Mouse (Mus musculus): ENCODE data around the gene Kank1.

The Kank1 gene

GRCm38 (mm10) chr19:25310989-25311388 lies 74.2 kb downstream of the Kank1 start:
- Histone ChIP-seq H3K4me3 (replicated peaks; ENCODE audit: low read length) (no peak overlapping the region), H3K27me3 (ENCODE audit: insufficient read depth, low read length) (no peaks in the 10 kb centered on the region), H3K36me3 (ENCODE audit: insufficient read depth, low read length) (no peaks in the 10 kb centered on the region), H3K9me3 (ENCODE audit: low read length) (no peaks in the 10 kb centered on the region), H3K4me1 (replicated peaks; ENCODE audit: low read depth, low read length) (peaks cover 11% of the 10 kb centered on the region)
- TF ChIP-seq NANOG (IDR thresholded peaks at IDR 0.05; ENCODE audit: borderline replicate concordance, low read length): no peak
- TF ChIP-seq CTCF (conservative IDR thresholded peaks at IDR 0.05; ENCODE audit: low read length): no peak
- no peak for TF ChIP-seq POU5F1 (IDR thresholded peaks at IDR 0.05; ENCODE audit: borderline replicate concordance, low read length)

- TF ChIP-seq POU5F1 (IDR thresholded peaks at IDR 0.05; ENCODE audit: borderline replicate concordance, low read length): no peak
- TF ChIP-seq CTCF (conservative IDR thresholded peaks at IDR 0.05; ENCODE audit: low read length): no peak
- TF ChIP-seq NANOG (IDR thresholded peaks at IDR 0.05; ENCODE audit: borderline replicate concordance, low read length): no peak
- no peaks in the 10 kb centered on the region for H3K27me3 ChIP-seq (ENCODE audit: insufficient read depth, low read length)
- H3K36me3 ChIP-seq (ENCODE audit: insufficient read depth, low read length): no peaks in the 10 kb centered on the region
- H3K4me3 ChIP-seq (replicated peaks; ENCODE audit: low read length): no peak overlapping the region
- peaks cover 8% of the 10 kb centered on the region for H3K4me1 ChIP-seq (replicated peaks; ENCODE audit: low read depth, low read length)
- no peaks in the 10 kb centered on the region for H3K9me3 ChIP-seq (ENCODE audit: low read length)
Measured at GRCm38 (mm10) chr19:25311626-25312025, 74.9 kb downstream of the Kank1 start.

- TF ChIP-seq CTCF (conservative IDR thresholded peaks at IDR 0.05; ENCODE audit: low read length) (no peak), NANOG (IDR thresholded peaks at IDR 0.05; ENCODE audit: borderline replicate concordance, low read length) (no peak), POU5F1 (IDR thresholded peaks at IDR 0.05; ENCODE audit: borderline replicate concordance, low read length) (no peak)
- H3K4me1 ChIP-seq (replicated peaks; ENCODE audit: low read depth, low read length): no peaks in the 10 kb centered on the region
- no peaks in the 10 kb centered on the region for H3K36me3 ChIP-seq (ENCODE audit: insufficient read depth, low read length)
- H3K9me3 ChIP-seq (ENCODE audit: low read length): peaks cover 33% of the 10 kb centered on the region
- H3K4me3 ChIP-seq (replicated peaks; ENCODE audit: low read length): no peak overlapping the region
- H3K27me3 ChIP-seq (ENCODE audit: insufficient read depth, low read length): no peaks in the 10 kb centered on the region
Measured at GRCm38 (mm10) chr19:25315458-25315889, 78.7 kb downstream of the Kank1 start.

- no peak for TF ChIP-seq CTCF (conservative IDR thresholded peaks at IDR 0.05; ENCODE audit: low read length)
- TF ChIP-seq POU5F1 (IDR thresholded peaks at IDR 0.05; ENCODE audit: borderline replicate concordance, low read length): no peak
- no peak for TF ChIP-seq NANOG (IDR thresholded peaks at IDR 0.05; ENCODE audit: borderline replicate concordance, low read length)
- Histone ChIP-seq H3K4me3 (replicated peaks; ENCODE audit: low read length) (no peak overlapping the region), H3K27me3 (ENCODE audit: insufficient read depth, low read length) (no peaks in the 10 kb centered on the region), H3K9me3 (ENCODE audit: low read length) (peaks cover 35% of the 10 kb centered on the region), H3K4me1 (replicated peaks; ENCODE audit: low read depth, low read length) (no peaks in the 10 kb centered on the region), H3K36me3 (ENCODE audit: insufficient read depth, low read length) (no peaks in the 10 kb centered on the region)
Measured at GRCm38 (mm10) chr19:25315993-25316392, 79.2 kb downstream of the Kank1 start.

- H3K36me3 ChIP-seq (ENCODE audit: insufficient read depth, low read length): no peaks in the 10 kb centered on the region
- H3K4me1 ChIP-seq (replicated peaks; ENCODE audit: low read depth, low read length): peaks cover 5% of the 10 kb centered on the region; the same call in 1 of the 2 replicates
- peaks cover 3% of the 10 kb centered on the region; the same call in 1 of the 2 replicates for H3K27me3 ChIP-seq (ENCODE audit: insufficient read depth, low read length)
- TF ChIP-seq POU5F1 (IDR thresholded peaks at IDR 0.05; ENCODE audit: borderline replicate concordance, low read length) (no peak), NANOG (IDR thresholded peaks at IDR 0.05; ENCODE audit: borderline replicate concordance, low read length) (no peak), CTCF (conservative IDR thresholded peaks at IDR 0.05; ENCODE audit: low read length) (no peak)
- H3K9me3 ChIP-seq (ENCODE audit: low read length): peaks cover 11% of the 10 kb centered on the region; the same call in 1 of the 2 replicates
- H3K4me3 ChIP-seq (replicated peaks; ENCODE audit: low read length): no peak overlapping the region
Measured at GRCm38 (mm10) chr19:25324265-25324664, 87.5 kb downstream of the Kank1 start.

DNA sequence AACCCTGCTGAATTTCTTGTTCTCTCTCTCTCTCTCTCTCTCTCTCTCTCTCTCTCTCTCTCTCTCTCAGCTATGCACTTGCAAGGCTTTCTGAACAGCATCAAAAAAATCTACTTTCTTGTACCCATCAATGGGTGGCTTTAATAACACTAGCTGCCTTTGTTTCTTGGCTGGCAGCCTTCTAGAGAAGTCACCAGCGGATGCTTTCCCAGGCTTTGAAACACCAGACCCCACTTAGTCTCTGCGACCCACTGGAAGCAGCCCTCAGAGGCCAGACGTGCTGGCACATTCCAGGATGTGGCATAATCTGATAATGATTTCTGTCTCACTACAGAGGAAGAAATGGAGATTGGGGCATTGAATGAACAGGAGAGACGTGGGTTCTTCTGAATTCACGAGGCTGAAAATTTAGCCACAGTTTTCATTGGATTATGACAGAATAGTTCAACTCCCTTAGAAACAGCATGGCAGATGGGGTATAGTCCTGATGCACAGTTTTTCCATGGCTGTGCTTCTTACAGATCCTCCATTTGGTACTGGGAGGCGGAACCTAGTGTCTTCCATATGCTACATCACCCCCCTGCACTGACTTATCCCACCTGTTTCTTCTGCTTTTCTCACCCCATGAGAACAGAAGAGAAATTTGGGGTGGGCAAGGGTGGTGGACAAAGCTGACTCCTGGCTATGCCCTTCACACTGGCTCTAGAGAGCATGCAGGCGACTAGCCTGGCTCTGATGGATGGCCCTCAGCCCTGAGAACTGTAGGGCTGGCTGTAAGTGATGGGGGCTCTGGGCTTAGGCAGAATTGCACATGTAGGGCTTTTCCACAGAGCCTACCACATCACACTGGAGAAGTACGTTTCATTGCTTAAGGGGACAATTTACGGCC lies 88.6 kb downstream of the Kank1 start:
- Histone ChIP-seq H3K4me3 (replicated peaks; ENCODE audit: low read length) (no peak overlapping the region), H3K27me3 (ENCODE audit: insufficient read depth, low read length) (peaks cover 3% of the 10 kb centered on the region; the same call in 1 of the 2 replicates), H3K4me1 (replicated peaks; ENCODE audit: low read depth, low read length) (peaks cover 5% of the 10 kb centered on the region; the same call in 1 of the 2 replicates), H3K9me3 (ENCODE audit: low read length) (peaks cover 4% of the 10 kb centered on the region; the same call in 1 of the 2 replicates), H3K36me3 (ENCODE audit: insufficient read depth, low read length) (no peaks in the 10 kb centered on the region)
- no peak for TF ChIP-seq NANOG (IDR thresholded peaks at IDR 0.05; ENCODE audit: borderline replicate concordance, low read length)
- TF ChIP-seq CTCF (conservative IDR thresholded peaks at IDR 0.05; ENCODE audit: low read length): no peak
- TF ChIP-seq POU5F1 (IDR thresholded peaks at IDR 0.05; ENCODE audit: borderline replicate concordance, low read length): no peak

GRCm38 (mm10) chr19:25326002-25326300 lies 89.2 kb downstream of the Kank1 start:
- TF ChIP-seq POU5F1 (IDR thresholded peaks at IDR 0.05; ENCODE audit: borderline replicate concordance, low read length) (no peak), CTCF (conservative IDR thresholded peaks at IDR 0.05; ENCODE audit: low read length) (no peak), NANOG (IDR thresholded peaks at IDR 0.05; ENCODE audit: borderline replicate concordance, low read length) (no peak)
- peaks cover 5% of the 10 kb centered on the region; the same call in 1 of the 2 replicates for H3K4me1 ChIP-seq (replicated peaks; ENCODE audit: low read depth, low read length)

GRCm38 (mm10) chr19:25327633-25328032 lies 90.9 kb downstream of the Kank1 start:
- peaks cover 5% of the 10 kb centered on the region; the same call in 1 of the 2 replicates for H3K4me1 ChIP-seq (replicated peaks; ENCODE audit: low read depth, low read length)
- H3K9me3 ChIP-seq (ENCODE audit: low read length): no peaks in the 10 kb centered on the region
- TF ChIP-seq POU5F1 (IDR thresholded peaks at IDR 0.05; ENCODE audit: borderline replicate concordance, low read length) (no peak), CTCF (conservative IDR thresholded peaks at IDR 0.05; ENCODE audit: low read length) (peak; percentile 93)
- H3K36me3 ChIP-seq (ENCODE audit: insufficient read depth, low read length): no peaks in the 10 kb centered on the region
- peaks cover 3% of the 10 kb centered on the region; the same call in 1 of the 2 replicates for H3K27me3 ChIP-seq (ENCODE audit: insufficient read depth, low read length)
- H3K4me3 ChIP-seq (replicated peaks; ENCODE audit: low read length): no peak overlapping the region

More at GRCm38 (mm10) chr19:25326002-25326300, 89.2 kb downstream of the Kank1 start:
- Histone ChIP-seq H3K36me3 (ENCODE audit: insufficient read depth, low read length) (no peaks in the 10 kb centered on the region), H3K4me3 (replicated peaks; ENCODE audit: low read length) (no peak overlapping the region), H3K9me3 (ENCODE audit: low read length) (no peaks in the 10 kb centered on the region), H3K27me3 (ENCODE audit: insufficient read depth, low read length) (peaks cover 3% of the 10 kb centered on the region; the same call in 1 of the 2 replicates)
